Mouse (Mus musculus) embryonic fibroblast, embryonic 13.5 days (primary cell): ENCODE results near the gene Garnl3.

Experiments
- CTCF ChIP-seq: IDR thresholded peaks from 2 replicates; pipeline ENCODE4 v1.5.1; 2011; ENCODE audit warnings: mild to moderate bottlenecking, control low read depth, low read length, moderate library complexity, borderline replicate concordance; ENCODE audit not compliant: insufficient read depth
- POLR2A ChIP-seq: IDR thresholded peaks from 2 replicates; pipeline ENCODE4 v1.6.1; 2011; ENCODE audit warnings: low read depth, mild to moderate bottlenecking, control low read depth, low read length, moderate library complexity

DNA sequence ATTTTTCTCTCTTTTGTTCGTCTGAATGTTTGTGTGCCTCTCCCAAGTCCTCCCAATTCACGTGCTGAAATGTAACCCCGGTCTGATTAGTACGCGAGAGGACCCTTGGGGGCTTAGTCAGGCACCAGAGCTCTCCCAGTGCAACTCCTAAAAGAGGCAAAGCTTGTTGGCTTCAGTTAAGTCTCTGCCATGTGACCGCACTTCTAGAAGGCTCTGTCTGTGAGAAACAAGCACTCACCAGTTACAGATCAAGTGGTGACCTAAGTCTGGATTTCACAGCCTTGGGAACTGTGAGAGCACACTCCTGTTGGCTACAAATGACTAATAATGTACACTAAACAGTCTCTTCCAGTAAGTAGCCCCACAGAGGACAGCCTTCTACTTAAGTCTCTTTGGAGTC is 8.6 kb downstream of the Garnl3 start:
- TF ChIP-seq POLR2A (no peak), CTCF (no peak)
